Mouse (Mus musculus) embryo, embryonic 10.5 days (tissue): ENCODE measurements around the gene Jam2.
A peak's percentile ranks its signal among the peaks of the same experiment; 100 is the strongest.

Experiments used
- DNase-seq: peaks from one replicate; pipeline ENCODE4 v3.0.0-alpha.2; 2015; ENCODE audit warnings: low spot score

Gene Jam2

GRCm38 (mm10) chr16:84774003-84774703 is at the start of gene Jam2:
Gene Jam2 (plus strand): TSS chr16:84774123.
- peak; percentile 84 for DNase-seq

GRCm38 (mm10) chr16:84734806-84735165 is 39.1 kb upstream of the Jam2 start:
- no peak for DNase-seq

GRCm38 (mm10) chr16:84735166-84736105 is 38.5 kb upstream of the Jam2 start, which contains the start of gene Mrpl39:
Gene Mrpl39 (minus strand): TSS chr16:84735742.
- peak; percentile 98 for DNase-seq

- peak; percentile 5 for DNase-seq
Measured at GRCm38 (mm10) chr16:84737358-84737757, 36.6 kb upstream of the Jam2 start.

GRCm38 (mm10) chr16:84744703-84745490 is 29.0 kb upstream of the Jam2 start:
- DNase-seq = no peak

- DNase-seq = no peak
Measured at GRCm38 (mm10) chr16:84745721-84746306, 28.1 kb upstream of the Jam2 start.

- DNase-seq = no peak
Measured at GRCm38 (mm10) chr16:84767956-84768355, 6.0 kb upstream of the Jam2 start.

- no peak for DNase-seq
Measured at GRCm38 (mm10) chr16:84769182-84769581, 4.7 kb upstream of the Jam2 start.

- DNase-seq = no peak
Measured at GRCm38 (mm10) chr16:84769619-84770464, 4.1 kb upstream of the Jam2 start.

GRCm38 (mm10) chr16:84770891-84771290 is 3.0 kb upstream of the Jam2 start:
- no peak for DNase-seq

GRCm38 (mm10) chr16:84771461-84771860 is 2.5 kb upstream of the Jam2 start:
- DNase-seq = no peak

- peak; percentile 86 for DNase-seq
Measured at GRCm38 (mm10) chr16:84772496-84773267, 1.2 kb upstream of the Jam2 start.

- peak; percentile 75 for DNase-seq
Measured at GRCm38 (mm10) chr16:84773268-84773861, 558 bp upstream of the Jam2 start.

GRCm38 (mm10) chr16:84774761-84775231 is 873 bp downstream of the Jam2 start:
- peak; percentile 84 for DNase-seq

- peak; percentile 11 for DNase-seq
Measured at GRCm38 (mm10) chr16:84775356-84775755, 1.4 kb downstream of the Jam2 start.

GRCm38 (mm10) chr16:84776089-84776784 is 2.3 kb downstream of the Jam2 start:
- no peak for DNase-seq

- no peak for DNase-seq
Measured at GRCm38 (mm10) chr16:84778431-84778830, 4.5 kb downstream of the Jam2 start.

GRCm38 (mm10) chr16:84778861-84779630 is 5.1 kb downstream of the Jam2 start:
- DNase-seq = no peak
